Mouse (Mus musculus) frontal cortex, postnatal 25 days (tissue): ENCODE results near the gene Psmc1.

Experiments
- DNase-seq, 2 experiments: peaks; one replicate each; pipeline ENCODE4 v3.0.0; 2022; ENCODE audit warnings: low spot score in 2 of 2

Psmc1 gene

GRCm38 (mm10) chr12:100172481-100172880, 62.5 kb downstream of the Psmc1 start:
- no peak for DNase-seq
